Mouse (Mus musculus): ENCODE results near the gene Rbp1.

Rbp1 gene

GRCm38 (mm10) chr9:98424725-98425210, 2.0 kb downstream of the Rbp1 start:
- DNase-seq (ENCODE audit: inconsistent ontology term): peak; percentile 83

- DNase-seq (ENCODE audit: inconsistent ontology term): peak; percentile 34
Observed at GRCm38 (mm10) chr9:98425351-98425880, 2.7 kb downstream of the Rbp1 start.

- peak; percentile 46 for DNase-seq (ENCODE audit: inconsistent ontology term)
Observed at GRCm38 (mm10) chr9:98427906-98428517, 5.3 kb downstream of the Rbp1 start.

GRCm38 (mm10) chr9:98428783-98429182, 6.0 kb downstream of the Rbp1 start:
- DNase-seq (ENCODE audit: inconsistent ontology term): peak; percentile 44

- peak; percentile 85 for DNase-seq (ENCODE audit: inconsistent ontology term)
Observed at GRCm38 (mm10) chr9:98429806-98430205, 7.0 kb downstream of the Rbp1 start.

GRCm38 (mm10) chr9:98430528-98430927, 7.8 kb downstream of the Rbp1 start:
- peak; percentile 53 for DNase-seq (ENCODE audit: inconsistent ontology term)

GRCm38 (mm10) chr9:98433021-98433420, 10.3 kb downstream of the Rbp1 start:
- DNase-seq (ENCODE audit: inconsistent ontology term): peak; percentile 62

- DNase-seq (ENCODE audit: inconsistent ontology term): peak; percentile 83
Observed at GRCm38 (mm10) chr9:98433956-98434588, 11.3 kb downstream of the Rbp1 start.

GRCm38 (mm10) chr9:98437819-98438218, 15.1 kb downstream of the Rbp1 start:
- DNase-seq (ENCODE audit: inconsistent ontology term): no peak

- DNase-seq (ENCODE audit: inconsistent ontology term): peak; percentile 32
Observed at GRCm38 (mm10) chr9:98439091-98439490, 16.3 kb downstream of the Rbp1 start.

GRCm38 (mm10) chr9:98442638-98443037, 19.9 kb downstream of the Rbp1 start:
- no peak for DNase-seq (ENCODE audit: inconsistent ontology term)

- no peak for DNase-seq (ENCODE audit: inconsistent ontology term)
Observed at GRCm38 (mm10) chr9:98445359-98446149, 22.8 kb downstream of the Rbp1 start.

GRCm38 (mm10) chr9:98450976-98451375, 28.2 kb downstream of the Rbp1 start:
- DNase-seq (ENCODE audit: inconsistent ontology term): no peak

GRCm38 (mm10) chr9:98466709-98467108, 43.9 kb downstream of the Rbp1 start:
- DNase-seq (ENCODE audit: inconsistent ontology term): no peak

GRCm38 (mm10) chr9:98480172-98480749, 57.5 kb downstream of the Rbp1 start:
- DNase-seq (ENCODE audit: inconsistent ontology term): peak; percentile 1

- no peak for DNase-seq (ENCODE audit: inconsistent ontology term)
Observed at GRCm38 (mm10) chr9:98482256-98482655, 59.5 kb downstream of the Rbp1 start.

- no peak for DNase-seq (ENCODE audit: inconsistent ontology term)
Observed at GRCm38 (mm10) chr9:98485020-98485419, 62.3 kb downstream of the Rbp1 start.

- DNase-seq (ENCODE audit: inconsistent ontology term): no peak
Observed at GRCm38 (mm10) chr9:98485815-98486214, 63.1 kb downstream of the Rbp1 start, which contains the start of gene Rbp2. Rbp2 (plus strand) TSS chr9:98486115.

- no peak for DNase-seq (ENCODE audit: inconsistent ontology term)
Observed at GRCm38 (mm10) chr9:98487273-98487672, 64.5 kb downstream of the Rbp1 start.

GRCm38 (mm10) chr9:98489532-98489931, 66.8 kb downstream of the Rbp1 start:
- no peak for DNase-seq (ENCODE audit: inconsistent ontology term)

- DNase-seq (ENCODE audit: inconsistent ontology term): no peak
Observed at GRCm38 (mm10) chr9:98490128-98490527, 67.4 kb downstream of the Rbp1 start.

- DNase-seq (ENCODE audit: inconsistent ontology term): no peak
Observed at GRCm38 (mm10) chr9:98491071-98491470, 68.3 kb downstream of the Rbp1 start.
